Mouse (Mus musculus) lung, adult 2 months (tissue): ENCODE results near the gene Ddn.

Experiments
- CTCF ChIP-seq: fragments of 200-500 bp; IDR thresholded peaks from 2 replicates; pipeline ENCODE4 v1.5.1; 2011; ENCODE audit warnings: mild to moderate bottlenecking, low read length, control low read depth; ENCODE audit not compliant: insufficient read depth
- POLR2A ChIP-seq: fragments of 200-500 bp; IDR thresholded peaks from 2 replicates; pipeline ENCODE4 v1.6.1; 2011; ENCODE audit warnings: low read depth, mild to moderate bottlenecking, control low read depth, low read length, borderline replicate concordance; ENCODE audit errors: extremely low read depth

DNA sequence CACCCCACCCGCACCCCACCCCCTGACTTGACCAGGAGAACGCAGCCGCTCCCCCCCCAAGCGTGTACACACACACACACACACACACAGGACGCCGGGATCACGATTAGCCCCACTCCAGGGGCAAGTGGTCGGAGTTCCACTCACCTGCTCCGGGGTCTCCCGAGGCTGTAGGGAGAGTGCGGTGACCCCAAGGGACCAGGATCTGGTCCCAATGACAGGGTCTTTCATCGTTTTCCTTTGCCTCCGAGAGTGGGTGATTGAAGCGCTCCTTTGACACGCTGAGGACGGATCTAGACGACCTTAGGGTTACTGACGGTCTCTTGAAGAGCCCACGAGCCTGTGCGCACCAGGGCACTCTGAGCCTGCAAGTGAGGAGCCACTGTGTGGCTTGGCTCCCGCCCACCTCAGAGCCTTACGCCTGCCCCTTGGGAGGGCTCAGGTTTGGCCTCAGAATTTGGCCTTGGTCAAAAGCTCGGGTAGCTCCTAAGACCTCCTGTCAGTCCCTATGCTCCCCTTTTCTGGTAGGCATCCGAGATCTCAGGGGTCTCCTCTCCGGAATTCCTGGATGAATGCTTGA, 31.0 kb downstream of the Ddn start:
- TF ChIP-seq CTCF (no peak), POLR2A (no peak)
